Mouse (Mus musculus): ENCODE measurements around the gene Zim1.

Zim1 gene

GRCm38 (mm10) chr7:6696241-6697045, at the start of gene Zim1:
TSS of gene Zim1 (minus strand) at chr7:6696450.
- DNase-seq (ENCODE audit: low spot score in 2 of 2): peak; percentile 65 to 70

GRCm38 (mm10) chr7:6744281-6744904, 48.1 kb upstream of the Zim1 start:
- DNase-seq (ENCODE audit: low spot score in 2 of 2): no peak

- DNase-seq (ENCODE audit: low spot score in 2 of 2): no peak
Measured at GRCm38 (mm10) chr7:6736060-6736459, 39.8 kb upstream of the Zim1 start.

GRCm38 (mm10) chr7:6731930-6732329, 35.7 kb upstream of the Zim1 start:
- DNase-seq (ENCODE audit: low spot score in 2 of 2): no peak

- no peak for DNase-seq (ENCODE audit: low spot score in 2 of 2)
Measured at GRCm38 (mm10) chr7:6731373-6731772, 35.1 kb upstream of the Zim1 start.

GRCm38 (mm10) chr7:6730801-6731200, 34.6 kb upstream of the Zim1 start:
- no peak for DNase-seq (ENCODE audit: low spot score in 2 of 2)

- DNase-seq (ENCODE audit: low spot score in 2 of 2): peak; percentile 47 to 75
Measured at GRCm38 (mm10) chr7:6730241-6730640, 34.0 kb upstream of the Zim1 start, which contains the start of the genes Peg3 and Usp29. TSS of gene Peg3 (minus strand) at chr7:6730431. TSS of gene Usp29 (plus strand) at chr7:6730578.

- DNase-seq (ENCODE audit: low spot score in 2 of 2): peak; percentile 72 to 90
Measured at GRCm38 (mm10) chr7:6729061-6729817, 33.0 kb upstream of the Zim1 start.

GRCm38 (mm10) chr7:6728263-6728931, 32.1 kb upstream of the Zim1 start:
- DNase-seq (ENCODE audit: low spot score in 2 of 2): peak; percentile 70 to 89

GRCm38 (mm10) chr7:6727351-6728121, 31.3 kb upstream of the Zim1 start:
- peak; percentile 30 to 75 for DNase-seq (ENCODE audit: low spot score in 2 of 2)

- DNase-seq (ENCODE audit: low spot score in 2 of 2): no peak
Measured at GRCm38 (mm10) chr7:6709396-6709795, 13.1 kb upstream of the Zim1 start.

GRCm38 (mm10) chr7:6708451-6709180, 12.4 kb upstream of the Zim1 start:
- no peak for DNase-seq (ENCODE audit: low spot score in 2 of 2)

GRCm38 (mm10) chr7:6707416-6708015, 11.3 kb upstream of the Zim1 start:
- no peak for DNase-seq (ENCODE audit: low spot score in 2 of 2)

- DNase-seq (ENCODE audit: low spot score in 2 of 2): no peak
Measured at GRCm38 (mm10) chr7:6699230-6699629, 3.0 kb upstream of the Zim1 start.

GRCm38 (mm10) chr7:6685511-6685910, 10.7 kb downstream of the Zim1 start:
- DNase-seq (ENCODE audit: low spot score in 2 of 2): no peak

- DNase-seq (ENCODE audit: low spot score in 2 of 2): no peak
Measured at GRCm38 (mm10) chr7:6666726-6667125, 29.5 kb downstream of the Zim1 start.

- DNase-seq (ENCODE audit: low spot score in 2 of 2): no peak
Measured at GRCm38 (mm10) chr7:6663430-6663829, 32.8 kb downstream of the Zim1 start.

- DNase-seq (ENCODE audit: low spot score in 2 of 2): peak in 1 of 2 experiments; percentile 1
Measured at GRCm38 (mm10) chr7:6659605-6660004, 36.6 kb downstream of the Zim1 start.

GRCm38 (mm10) chr7:6658606-6659005, 37.6 kb downstream of the Zim1 start:
- no peak for DNase-seq (ENCODE audit: low spot score in 2 of 2)

- DNase-seq (ENCODE audit: low spot score in 2 of 2): no peak
Measured at GRCm38 (mm10) chr7:6652151-6652550, 44.1 kb downstream of the Zim1 start.
